ENCODE assay signal across 10 mouse cellular contexts in the genomic region with DNA sequence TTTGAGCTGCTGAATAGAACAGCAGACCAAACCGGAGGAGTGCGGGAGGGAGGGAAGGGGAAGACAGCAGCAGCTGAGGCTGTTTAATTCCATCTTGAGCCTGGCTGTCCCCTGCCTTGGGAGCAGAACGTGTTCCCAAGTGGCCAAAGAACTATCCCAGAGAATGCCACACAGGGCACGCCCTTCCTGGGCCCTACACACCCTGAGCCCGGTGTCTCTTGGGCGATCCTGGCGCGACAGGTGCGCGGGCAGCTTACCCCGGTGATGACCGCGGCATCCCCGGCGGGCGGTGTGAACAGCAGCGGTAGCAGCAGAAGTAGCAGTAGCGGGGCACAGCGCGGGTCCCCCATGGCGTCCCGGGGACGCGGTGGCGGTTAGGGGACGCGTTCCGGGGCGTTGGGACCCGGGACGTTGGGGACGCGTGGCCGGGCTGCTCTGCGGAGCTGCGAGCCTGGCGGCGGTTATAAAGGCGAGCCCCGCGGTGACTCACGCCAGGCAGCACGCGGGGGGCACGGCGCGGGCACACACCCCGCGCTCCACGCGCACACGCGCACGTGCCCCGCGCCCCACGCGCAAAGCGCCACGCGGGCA. TPM values are rescaled to one million over a fixed set of nuclear protein-coding genes. Genes with fewer than 3 reads are reported as not detected.
DNase-seq lines count a peak whose midpoint lies in the region; ATAC-seq lines count a peak whose summit lies in the region.
"Had no signal": no experiment of that assay in that cellular context is flagged by ENCODE, and none has a peak within 500 bp of the region (broad histone marks: within the 10 kb centered on the region; RNA-seq: fewer than 3 reads in every experiment).

A gene (minus strand): TSS at position 422 of the 591 bp plus-strand sequence.

- H3K4me1 ChIP-seq in embryonic facial prominence, embryonic 13.5 days: peaks cover 20% of the 10 kb centered on the region
- H3K4me1 ChIP-seq in intestine, embryonic 15.5 days (replicated peaks): peaks cover 12% of the 10 kb centered on the region; the same call in 1 of the 2 replicates
- H3K4me1 ChIP-seq in midbrain, embryonic 13.5 days (replicated peaks): peaks cover 19% of the 10 kb centered on the region

- ATAC-seq in embryonic facial prominence, embryonic 13.5 days (ENCODE audit: insufficient number of reproducible peaks, insufficient read depth, low FRiP score, low TSS enrichment, low read depth): no peak
- ATAC-seq in intestine, embryonic 15.5 days: peak; percentile 65
- peak; percentile 69; the same call in 1 of the 2 replicates for ATAC-seq in midbrain, embryonic 13.5 days

- H3K9me3 ChIP-seq in embryonic facial prominence, embryonic 13.5 days: no peaks in the 10 kb centered on the region
- no peaks in the 10 kb centered on the region for H3K9me3 ChIP-seq in intestine, embryonic 15.5 days
- H3K9me3 ChIP-seq in midbrain, embryonic 13.5 days: no peaks in the 10 kb centered on the region

- H3K36me3 ChIP-seq in embryonic facial prominence, embryonic 13.5 days: no peaks in the 10 kb centered on the region
- no peaks in the 10 kb centered on the region for H3K36me3 ChIP-seq in intestine, embryonic 15.5 days
- no peaks in the 10 kb centered on the region for H3K36me3 ChIP-seq in midbrain, embryonic 13.5 days

- H3K27me3 ChIP-seq in embryonic facial prominence, embryonic 13.5 days: peaks cover 54% of the 10 kb centered on the region
- H3K27me3 ChIP-seq in intestine, embryonic 15.5 days (replicated peaks): peaks cover 23% of the 10 kb centered on the region
- peaks cover 65% of the 10 kb centered on the region for H3K27me3 ChIP-seq in midbrain, embryonic 13.5 days

- peak within 1 kb of the TSS; percentile 67 for H3K9ac ChIP-seq in embryonic facial prominence, embryonic 13.5 days
- H3K9ac ChIP-seq in intestine, embryonic 15.5 days: peak within 1 kb of the TSS; percentile 31
- peak within 1 kb of the TSS; percentile 47 for H3K9ac ChIP-seq in midbrain, embryonic 13.5 days (replicated peaks)

- WGBS in embryonic facial prominence, embryonic 13.5 days: under 1% methylated on average over 61 of the region's 61 CpGs
- WGBS in intestine, embryonic 15.5 days: under 1% methylated on average over 60 of the region's 61 CpGs
- WGBS in midbrain, embryonic 13.5 days: 1% methylated on average over 50 of the region's 61 CpGs

- H3K4me3 ChIP-seq in embryonic facial prominence, embryonic 13.5 days: peak within 1 kb of the TSS; percentile 53
- peak within 1 kb of the TSS; percentile 44 for H3K4me3 ChIP-seq in intestine, embryonic 15.5 days (replicated peaks)
- H3K4me3 ChIP-seq in midbrain, embryonic 13.5 days (replicated peaks): peak within 1 kb of the TSS; percentile 45

- peak within 1 kb of the TSS; percentile 98 for H3K4me2 ChIP-seq in embryonic facial prominence, embryonic 13.5 days
- peak within 1 kb of the TSS; percentile 95 for H3K4me2 ChIP-seq in intestine, embryonic 15.5 days (replicated peaks)
- peak within 1 kb of the TSS; percentile 92 for H3K4me2 ChIP-seq in midbrain, embryonic 13.5 days (replicated peaks)

- peak; percentile 76 for DNase-seq in heart, adult 11 months
- DNase-seq in heart, adult 8-10 months (ENCODE audit: low spot score): no peak
- DNase-seq in Muller cell, postnatal 12 days (ENCODE audit: inconsistent ontology term): peak; percentile 21
- no peak for DNase-seq in frontal cortex, postnatal 25 days (ENCODE audit: low spot score in 2 of 2)
- DNase-seq in right cerebral cortex, adult 18-20 months: no peak

- H3K27ac ChIP-seq in embryonic facial prominence, embryonic 13.5 days: no peak within 1 kb of the TSS
- no peak within 1 kb of the TSS for H3K27ac ChIP-seq in intestine, embryonic 15.5 days
- no peak within 1 kb of the TSS for H3K27ac ChIP-seq in midbrain, embryonic 13.5 days

RNA-seq across cellular contexts. Expression of the gene that starts here (rescaled TPM):
- total RNA-seq in heart, adult 8-10 months (2022): not detected
- polyA plus RNA-seq in embryonic facial prominence, embryonic 13.5 days (2015; fragmentation: Nextera tagmentation; extraction: Ambion mirVana): 1.5 and 2.0 TPM in 2 replicates
- polyA plus RNA-seq in intestine, embryonic 15.5 days (2015; fragmentation: Nextera tagmentation; extraction: Ambion mirVana): 0.10 TPM in 1 of 2 replicates, not detected in the other
- 0.32 and 0.39 TPM in 2 replicates for polyA plus RNA-seq in midbrain, embryonic 13.5 days (2015; fragmentation: Nextera tagmentation; extraction: Ambion mirVana)
- total RNA-seq: heart, adult 18-20 months; MEL had no signal

Comparison
In these comparisons a context has a peak if more than half of its experiments do, and no peak if none do; other contexts are left out.
1. DNase-seq: peak in heart, adult 11 months (single experiment) and Muller cell, postnatal 12 days (single experiment); none in heart, adult 8-10 months (single experiment), frontal cortex, postnatal 25 days (0 of 2) and right cerebral cortex, adult 18-20 months (single experiment).
2. Peak in ATAC-seq, H3K4me3 ChIP-seq, H3K9ac ChIP-seq and H3K4me2 ChIP-seq in intestine, embryonic 15.5 days; RNA of the gene not detected or under 1 TPM.
3. Peak in ATAC-seq, H3K4me3 ChIP-seq, H3K9ac ChIP-seq and H3K4me2 ChIP-seq in midbrain, embryonic 13.5 days; RNA of the gene not detected or under 1 TPM.
4. Peak in every context shown above with its lines, with median percentiles within 50 percentile points of each other: H3K4me2 ChIP-seq, H3K4me3 ChIP-seq and H3K9ac ChIP-seq.